Mouse (Mus musculus) cerebellum, adult (tissue): ENCODE data around the gene H2-Aa.
A peak's percentile ranks its signal among the peaks of the same experiment; 100 is the strongest.

ENCODE experiments used
- ATAC-seq: cut with Nextera tagmentation; 2 replicates; pipeline ENCODE4 v1.9.2; 2017; ENCODE audit warnings: mild to moderate bottlenecking, moderate library complexity, mixed read lengths; ENCODE audit not compliant: insufficient number of reproducible peaks, low FRiP score, low TSS enrichment

H2-Aa gene

DNA sequence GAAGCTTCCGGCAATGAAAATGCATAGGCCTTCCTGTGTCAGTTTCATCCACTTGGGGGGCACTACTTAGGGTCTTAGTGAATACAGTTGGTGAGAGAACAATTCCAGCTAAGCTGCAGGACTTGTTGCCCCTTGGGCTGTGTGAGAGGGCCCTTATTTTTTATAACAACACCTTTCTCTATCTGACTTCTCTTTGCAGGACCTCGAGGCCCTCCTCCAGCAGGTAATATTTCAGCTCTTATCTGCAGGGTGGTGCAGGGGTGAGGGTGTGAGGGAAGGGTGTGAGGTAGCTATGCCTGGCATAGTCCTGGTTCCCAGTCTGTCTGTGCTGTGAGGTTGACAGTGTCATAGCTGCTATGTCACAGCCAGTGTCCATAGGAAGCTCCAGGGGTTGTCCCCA is 19.4 kb downstream of the H2-Aa start:
- ATAC-seq: no peak

GRCm38 (mm10) chr17:34264452-34265351 is 22.9 kb downstream of the H2-Aa start:
- no peak for ATAC-seq

DNA sequence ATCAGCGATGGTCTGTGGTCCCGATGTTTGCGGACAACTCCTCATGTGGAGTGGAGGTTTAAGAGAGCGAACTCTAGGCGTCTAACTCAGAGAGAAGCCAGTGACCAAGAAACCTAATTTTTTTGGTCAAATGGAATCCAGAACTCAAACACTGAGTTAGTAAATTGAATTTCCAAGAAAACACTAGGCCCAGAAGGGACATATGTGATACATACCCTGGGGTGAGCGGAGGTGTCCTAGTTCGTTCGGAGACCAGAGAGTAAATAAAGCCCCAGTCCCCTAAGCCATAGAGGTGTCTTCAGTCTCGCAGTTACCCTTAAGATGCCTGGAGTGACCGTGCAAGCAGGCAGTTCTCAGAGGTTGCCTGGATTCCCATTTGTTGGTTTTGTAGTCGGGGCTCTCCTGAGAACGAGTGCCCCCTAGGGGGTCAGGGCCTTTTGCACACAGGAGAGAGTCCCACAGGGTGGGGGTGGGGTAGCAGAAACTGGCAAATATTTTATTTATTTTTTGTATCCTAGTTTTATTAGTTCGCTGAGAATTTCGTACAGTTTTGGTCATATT is 23.7 kb downstream of the H2-Aa start:
- ATAC-seq: no peak

- peak; percentile 79; the same call in 1 of the 2 replicates for ATAC-seq
These were observed 24.6 kb downstream of the H2-Aa start for GRCm38 (mm10) chr17:34263068-34263467.

DNA sequence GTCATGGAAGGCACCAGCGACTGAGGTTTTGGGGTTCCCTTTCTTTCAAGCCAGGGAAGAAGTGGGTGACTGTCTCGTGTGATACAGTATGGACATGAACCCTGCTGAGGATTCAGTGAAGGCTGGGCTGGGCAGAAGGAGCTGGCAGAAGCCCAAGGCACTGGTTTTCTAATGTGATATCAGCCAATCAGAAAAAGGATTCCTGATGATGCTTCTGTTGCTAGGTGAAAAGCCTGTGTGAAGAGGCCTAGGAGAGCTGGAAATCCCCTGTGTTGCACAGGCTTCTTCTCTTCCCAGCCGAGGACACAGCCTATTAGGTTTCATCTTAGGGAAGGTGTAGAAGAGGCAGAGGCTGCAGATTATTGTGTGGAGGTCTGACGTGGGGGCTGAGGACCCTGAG is 26.1 kb downstream of the H2-Aa start:
- no peak for ATAC-seq

DNA sequence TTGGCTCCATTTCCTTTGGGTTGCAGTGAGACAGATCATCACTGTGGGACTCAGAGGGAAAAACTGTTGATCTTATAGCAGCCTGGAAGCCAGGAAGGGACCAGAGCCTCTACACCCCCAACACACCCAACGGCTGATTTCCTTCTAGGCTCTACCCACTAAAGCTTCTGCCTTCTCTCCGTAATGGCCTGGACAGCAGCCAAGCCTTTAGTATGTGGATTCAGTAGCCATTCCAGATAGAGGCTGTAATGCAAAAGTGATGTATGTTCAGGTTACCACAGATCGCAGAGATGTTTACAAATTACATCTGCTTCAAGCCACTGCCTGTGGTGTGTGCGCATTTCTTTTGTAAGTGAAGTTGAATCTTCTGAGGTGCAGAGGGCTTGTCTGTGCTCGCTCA is 27.1 kb downstream of the H2-Aa start:
- ATAC-seq: no peak

- ATAC-seq: no peak
These were observed 29.8 kb downstream of the H2-Aa start, which contains the start of gene H2-Ab1 for GRCm38 (mm10) chr17:34257594-34258375. Gene H2-Ab1, plus strand, starts transcription at chr17:34257689.

DNA sequence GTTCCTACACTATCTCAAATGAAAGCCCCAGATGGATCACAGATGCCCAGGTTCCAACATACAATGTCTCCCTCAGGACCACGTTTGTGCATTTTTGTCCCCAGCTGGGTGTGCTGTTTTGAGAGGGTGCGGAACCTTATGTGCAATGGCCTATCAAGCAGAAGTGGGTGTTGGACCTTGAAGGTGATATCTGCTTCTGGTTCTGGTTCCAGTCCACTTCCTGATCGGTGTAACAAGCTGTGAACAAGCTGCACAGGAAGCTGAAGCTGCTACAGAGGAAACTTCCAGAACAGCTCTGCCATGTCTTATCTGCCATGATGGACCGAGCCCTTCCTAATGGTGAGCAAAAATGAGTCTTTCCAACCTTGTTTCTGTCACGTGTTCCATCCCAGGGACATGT is 31.1 kb downstream of the H2-Aa start:
- ATAC-seq: no peak

DNA sequence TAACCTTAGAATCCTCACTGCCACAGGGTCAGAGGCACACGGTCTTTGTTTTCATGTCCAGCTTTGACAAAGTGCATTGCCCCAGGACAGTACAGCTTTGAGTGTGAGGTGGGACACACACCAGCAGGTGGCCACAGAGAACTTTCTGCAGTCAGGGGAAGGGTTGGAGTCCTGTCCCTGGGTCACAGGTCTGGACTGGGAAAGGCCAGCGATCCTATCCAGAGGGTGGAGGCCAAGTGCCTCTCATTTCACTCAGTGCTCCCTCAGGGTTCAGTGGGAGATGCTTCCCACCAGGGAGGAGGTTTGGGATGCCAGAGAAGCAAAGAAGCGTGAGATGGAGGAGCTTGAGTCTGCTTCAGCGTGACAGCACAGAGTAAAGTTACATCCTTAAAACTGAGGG is 36.0 kb downstream of the H2-Aa start:
- ATAC-seq: no peak

GRCm38 (mm10) chr17:34249878-34250277 is 37.7 kb downstream of the H2-Aa start:
- ATAC-seq: no peak

DNA sequence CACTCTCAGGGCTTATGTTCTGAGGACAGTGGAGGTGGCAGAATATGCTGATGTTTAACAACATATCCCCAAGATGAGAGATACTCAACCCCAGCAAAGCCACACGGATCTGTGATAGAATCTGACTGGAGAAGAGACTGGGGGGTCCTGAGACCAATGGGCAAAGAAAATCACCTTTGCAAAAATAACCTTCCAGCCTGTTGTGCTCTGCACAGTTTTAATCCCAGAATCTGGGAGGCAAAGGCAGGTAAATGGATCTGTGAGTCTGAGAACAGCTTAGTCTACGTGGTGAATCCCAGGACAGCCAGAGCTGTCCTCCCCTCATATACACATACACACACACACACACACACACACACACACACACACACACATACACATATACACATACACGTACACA is 38.3 kb downstream of the H2-Aa start:
- no peak for ATAC-seq

DNA sequence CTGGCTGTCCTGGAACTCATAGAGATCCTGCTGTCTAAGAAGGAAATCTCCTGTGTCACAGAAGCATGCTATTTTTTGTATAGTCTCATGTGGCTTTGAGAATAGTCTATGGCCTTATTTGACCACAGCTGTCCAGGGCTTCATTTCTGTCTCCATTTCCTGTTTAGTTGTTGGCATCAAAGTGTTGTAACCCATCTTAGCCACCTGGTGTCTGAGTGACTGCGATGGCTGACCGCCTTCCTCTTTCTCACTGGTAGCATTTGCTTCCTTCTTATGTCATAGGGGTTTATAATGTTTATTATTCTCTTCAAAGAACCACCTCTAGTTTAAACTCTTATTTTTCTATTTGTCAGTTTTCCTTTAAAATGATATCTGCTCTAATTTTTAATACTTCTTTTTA is 38.9 kb downstream of the H2-Aa start:
- no peak for ATAC-seq

DNA sequence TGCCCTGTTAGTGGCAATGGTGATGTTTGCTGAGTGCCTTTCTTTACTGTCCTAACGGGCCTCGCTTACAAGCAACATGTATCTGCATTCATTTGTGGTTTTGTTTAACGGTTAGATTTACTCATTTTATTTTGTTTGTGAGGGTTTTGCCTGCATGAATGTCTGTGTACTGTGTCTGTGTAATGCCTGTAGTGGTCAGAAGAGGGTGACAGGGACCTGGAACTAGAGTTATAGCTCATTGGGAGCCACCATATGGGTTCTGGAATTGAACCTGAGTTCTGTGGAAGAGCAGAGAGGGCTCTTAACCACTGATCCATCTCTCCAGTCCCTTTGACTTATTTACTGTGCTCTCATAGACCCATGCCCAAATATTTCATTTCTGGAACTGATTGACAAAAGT is 40.6 kb downstream of the H2-Aa start:
- ATAC-seq: no peak

GRCm38 (mm10) chr17:34244656-34245055 is 43.0 kb downstream of the H2-Aa start:
- ATAC-seq: no peak

DNA sequence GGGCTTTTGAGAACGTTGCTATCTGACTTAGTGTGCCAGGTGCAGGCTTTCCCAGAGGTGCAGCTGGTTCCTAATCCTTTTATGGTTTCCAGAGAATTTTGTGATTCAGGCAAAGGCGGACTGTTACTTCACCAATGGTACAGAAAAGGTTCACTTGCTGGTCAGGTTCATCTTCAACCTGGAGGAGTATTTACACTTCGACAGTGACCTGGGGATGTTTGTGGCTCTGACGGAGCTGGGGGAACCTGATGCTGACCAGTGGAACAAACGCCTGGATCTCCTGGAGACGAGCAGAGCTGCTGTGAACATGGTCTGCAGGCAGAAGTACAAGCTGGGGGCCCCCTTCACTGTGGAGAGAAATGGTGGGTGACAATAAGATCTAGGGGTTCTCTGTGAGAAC is 46.7 kb downstream of the H2-Aa start:
- no peak for ATAC-seq

GRCm38 (mm10) chr17:34240366-34240765 is 47.3 kb downstream of the H2-Aa start:
- no peak for ATAC-seq

DNA sequence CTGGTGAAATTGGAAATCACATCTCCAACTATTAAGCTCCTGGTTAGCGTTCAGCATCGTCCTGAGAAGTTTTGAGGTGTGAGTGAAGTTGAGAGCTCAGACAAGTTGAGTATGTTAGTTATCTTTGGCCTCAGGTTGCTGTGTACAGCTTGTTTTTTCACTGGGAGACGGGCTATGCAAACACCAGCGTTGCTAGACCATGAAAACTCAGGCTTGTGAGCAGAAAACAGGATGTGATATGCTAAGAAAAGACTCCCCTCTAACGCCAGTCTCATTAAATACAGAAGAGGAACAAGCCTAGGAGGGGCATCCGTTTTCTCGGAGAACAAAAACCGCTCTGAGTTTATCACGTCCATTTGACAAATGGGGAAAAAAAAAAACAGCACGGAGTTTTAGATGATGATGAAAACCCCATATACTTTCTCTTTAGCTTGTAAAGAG is 48.0 kb downstream of the H2-Aa start:
- ATAC-seq: no peak

DNA sequence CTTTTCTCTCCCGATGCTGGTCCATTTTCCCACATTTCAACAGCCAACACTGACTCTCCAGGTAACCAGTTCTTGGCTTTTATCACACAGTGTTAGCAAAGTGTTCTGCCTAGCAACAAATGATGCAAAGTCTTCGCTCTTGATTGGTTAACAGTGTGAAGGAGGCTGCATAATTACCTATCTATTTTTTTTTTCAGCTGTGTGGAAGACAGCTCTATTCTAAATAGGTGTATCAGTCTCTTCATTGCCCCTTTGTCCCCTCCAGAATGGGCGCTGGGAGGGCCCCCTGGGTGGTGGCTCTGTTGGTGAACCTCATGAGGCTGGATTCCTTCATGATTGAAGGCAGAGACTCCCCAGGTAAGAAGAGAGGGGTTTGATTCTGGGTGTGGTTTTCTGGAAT is 48.9 kb downstream of the H2-Aa start, which contains the start of gene H2-Ob:
Gene H2-Ob, plus strand, starts transcription at position 198 of the 400 bp plus-strand sequence.
- no peak for ATAC-seq

- no peak for ATAC-seq
These were observed 49.9 kb downstream of the H2-Aa start for GRCm38 (mm10) chr17:34237741-34238140.

DNA sequence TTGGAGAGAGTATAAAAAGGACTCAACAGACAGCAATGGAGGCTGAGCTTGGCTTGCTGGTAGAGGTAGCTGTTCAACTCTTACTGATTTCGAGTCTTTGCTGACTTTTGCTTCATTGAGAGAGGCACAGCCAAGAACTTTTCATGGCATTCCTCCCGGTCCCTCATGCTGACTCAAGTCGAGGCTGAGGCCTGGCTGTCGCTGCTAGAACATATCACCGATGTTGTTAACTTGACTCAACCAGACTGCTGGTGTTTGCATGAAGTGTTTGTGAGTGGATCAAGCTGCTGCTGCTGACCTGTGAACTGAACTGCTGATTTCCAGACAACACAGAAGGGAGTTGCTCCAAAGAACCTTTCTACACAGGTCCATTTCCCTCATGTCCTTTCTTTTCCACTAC is 50.9 kb downstream of the H2-Aa start:
- no peak for ATAC-seq

- no peak; the same call in 1 of the 2 replicates for ATAC-seq
These were observed 52.7 kb downstream of the H2-Aa start for GRCm38 (mm10) chr17:34234926-34235325.
